30 mouse cellular contexts compared by ENCODE assay signal in the genomic region with DNA sequence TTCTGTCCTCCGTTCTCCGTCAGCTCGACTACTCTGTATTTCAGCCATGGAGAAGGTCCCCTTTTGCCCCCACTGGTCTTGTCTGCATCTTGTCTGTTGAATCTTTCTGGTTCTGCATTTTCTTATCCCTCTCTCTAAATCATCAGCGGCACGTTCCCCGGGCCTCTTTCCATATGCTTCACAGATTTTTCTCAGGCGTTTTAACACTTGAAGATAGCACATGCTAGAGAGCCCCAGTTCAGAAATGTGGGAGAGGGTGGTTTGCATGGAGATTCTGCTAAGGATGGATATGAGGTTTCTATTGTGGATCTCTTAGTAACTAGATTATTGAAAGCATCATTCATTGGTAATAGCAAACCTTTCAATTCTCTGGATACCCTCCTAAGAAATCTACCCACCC. TPM values are rescaled to one million over a fixed set of nuclear protein-coding genes. Genes with fewer than 3 reads are reported as not detected.
DNase-seq lines count a peak whose midpoint lies in the region; ATAC-seq and TF ChIP-seq lines count a peak whose summit lies in the region.
"Had no signal": no experiment of that assay in that cellular context is flagged by ENCODE, and none has a peak within 500 bp of the region (broad histone marks: within the 10 kb centered on the region; RNA-seq: fewer than 3 reads in every experiment).

No protein-coding gene starts in this region.

- no peak for DNase-seq in frontal cortex, postnatal 10 days (ENCODE audit: low spot score in 2 of 2)
- DNase-seq in heart, adult 11 months: peak; percentile 78
- DNase-seq in heart, adult 9 months (ENCODE audit: low spot score in 2 of 2): no peak
- peak; percentile 15 for DNase-seq in right cerebral cortex, postnatal 25 days
- no peak for DNase-seq in right cerebral cortex, adult 18-20 months
- DNase-seq in telencephalon, adult 2 months (ENCODE audit: low read depth, low spot score): peak; percentile 55
- DNase-seq in kidney, adult 2 months: no peak
- DNase-seq: adrenal gland, postnatal 10 days; adrenal gland, postnatal 36 days; B cell, adult 2 months; cerebellum, adult 11-12 months; cerebellum, adult 8-10 months; cerebellum, postnatal 10 days; cerebellum, postnatal 36 days; embryo, embryonic 11 days had no signal

- 84% methylated on average over 7 of the region's 7 CpGs for WGBS in kidney, adult 2 months

- no peak for TF ChIP-seq CTCF in kidney, adult 2 months (conservative IDR thresholded peaks at IDR 0.05; ENCODE audit: insufficient read depth, insufficient read length, low read depth, low read length)

- H3K27me3 ChIP-seq in kidney, adult 2 months (replicated peaks; ENCODE audit: control insufficient read depth, insufficient read depth, low read length): no peaks in the 10 kb centered on the region; the same call in 1 of the 2 replicates
- H3K27me3 ChIP-seq: CH12.LX; embryonic facial prominence, embryonic 13.5 days; forebrain, embryonic 13.5 days; heart, embryonic 13.5 days; hindbrain, embryonic 12.5 days; hindbrain, embryonic 15.5 days; Patski had no signal

- no peak overlapping the region for H3K27ac ChIP-seq in kidney, adult 2 months (ENCODE audit: insufficient read depth, low read depth, low read length)
- H3K27ac ChIP-seq: embryonic facial prominence, embryonic 10.5 days; embryonic facial prominence, embryonic 13.5 days; forebrain, embryonic 13.5 days; heart, embryonic 10.5 days; heart, embryonic 13.5 days; hindbrain, embryonic 12.5 days; hindbrain, embryonic 15.5 days had no signal

- H3K4me3 ChIP-seq in kidney, adult 2 months (ENCODE audit: insufficient read depth, low read depth, low read length): no peak overlapping the region
- H3K4me3 ChIP-seq: embryonic facial prominence, embryonic 10.5 days; embryonic facial prominence, embryonic 13.5 days; erythroblast, embryonic 14.5 days; forebrain, embryonic 13.5 days; heart, embryonic 10.5 days; heart, embryonic 13.5 days; hindbrain, embryonic 12.5 days; hindbrain, embryonic 15.5 days had no signal

- ATAC-seq in frontal cortex, adult (ENCODE audit: low TSS enrichment): peak; percentile 70
- ATAC-seq: forebrain, embryonic 13.5 days; forebrain, embryonic 16.5 days; intestine, postnatal 0 days; Patski had no signal

- no peak for TF ChIP-seq POLR2A in kidney, adult 2 months (IDR thresholded peaks at IDR 0.05; ENCODE audit: low read depth, low read length)

- H3K36me3 ChIP-seq in kidney, adult 2 months (ENCODE audit: control insufficient read depth, insufficient read depth, low read length): no peaks in the 10 kb centered on the region
- H3K36me3 ChIP-seq: embryonic facial prominence, embryonic 10.5 days; embryonic facial prominence, embryonic 13.5 days; G1E; heart, embryonic 10.5 days; heart, embryonic 13.5 days; hindbrain, embryonic 12.5 days; hindbrain, embryonic 15.5 days had no signal

- no peaks in the 10 kb centered on the region for H3K4me1 ChIP-seq in kidney, adult 2 months (ENCODE audit: control insufficient read depth, insufficient read depth, low read length)
- H3K4me1 ChIP-seq: embryonic facial prominence, embryonic 10.5 days; embryonic facial prominence, embryonic 13.5 days; forebrain, embryonic 13.5 days; hindbrain, embryonic 12.5 days; hindbrain, embryonic 15.5 days had no signal

RNA-seq across cellular contexts. Expression of a gene that starts 13.3 kb away (rescaled TPM):
- polyA plus RNA-seq in kidney, adult 2 months (2012; rRNA removed): 16.2 and 17.7 TPM in 2 replicates

RNA-seq across cellular contexts. Expression of a gene that starts 26.5 kb away (rescaled TPM):
- 0.74 TPM in 1 of 2 replicates, not detected in the other for polyA plus RNA-seq in kidney, adult 2 months (2012; rRNA removed)
- polyA plus RNA-seq: embryonic facial prominence, embryonic 10.5 days; erythroblast, embryonic 14.5 days; forebrain, embryonic 13.5 days; G1E; intestine, embryonic 14.5 days; Patski had no signal

Comparison
In these comparisons a context has a peak if more than half of its experiments do, and no peak if none do; other contexts are left out.
1. DNase-seq: peak in heart, adult 11 months (single experiment), right cerebral cortex, postnatal 25 days (single experiment) and telencephalon, adult 2 months (single experiment); none in frontal cortex, postnatal 10 days (0 of 2), heart, adult 9 months (0 of 2), right cerebral cortex, adult 18-20 months (single experiment) and kidney, adult 2 months (single experiment).